Mouse (Mus musculus) lung, adult 18-20 months (tissue): ENCODE measurements around the gene Jup.
A peak's percentile ranks its signal among the peaks of the same experiment; 100 is the strongest.
"Not testable (repeated sequence)": the region's sequence is repeated elsewhere in the genome, so short reads cannot be mapped to it uniquely, and the experiment has no call there.

ENCODE experiments used
- DNase-seq, 2 experiments: peaks; one replicate each; pipeline ENCODE4 v3.0.0; 2022; ENCODE audit warnings: mixed read lengths in 2 of 2

Jup gene

GRCm38 (mm10) chr11:100389931-100390445 lies 7.6 kb downstream of the Jup start:
- DNase-seq = peak; percentile 83 to 90

GRCm38 (mm10) chr11:100388588-100388987 lies 9.0 kb downstream of the Jup start:
- DNase-seq = peak; percentile 84 to 88

GRCm38 (mm10) chr11:100387589-100388375 lies 9.8 kb downstream of the Jup start:
- DNase-seq = peak; percentile 73 to 84

GRCm38 (mm10) chr11:100387111-100387510 lies 10.5 kb downstream of the Jup start:
- DNase-seq = no peak

GRCm38 (mm10) chr11:100386586-100386985 lies 11.0 kb downstream of the Jup start:
- DNase-seq = peak; percentile 80 to 88

- DNase-seq = no peak
Measured at GRCm38 (mm10) chr11:100385016-100385415, 12.5 kb downstream of the Jup start.

- DNase-seq = no peak
Measured at GRCm38 (mm10) chr11:100382682-100383081, 14.9 kb downstream of the Jup start.

- no peak for DNase-seq
Measured at GRCm38 (mm10) chr11:100379311-100379710, 18.3 kb downstream of the Jup start.

- no peak for DNase-seq
Measured at GRCm38 (mm10) chr11:100378446-100378845, 19.1 kb downstream of the Jup start.

- no peak for DNase-seq
Measured at GRCm38 (mm10) chr11:100377989-100378388, 19.6 kb downstream of the Jup start.

- DNase-seq = no peak
Measured at GRCm38 (mm10) chr11:100376746-100377389, 20.7 kb downstream of the Jup start.

GRCm38 (mm10) chr11:100376005-100376404 lies 21.6 kb downstream of the Jup start:
- DNase-seq = no peak

- DNase-seq = no peak
Measured at GRCm38 (mm10) chr11:100375127-100375526, 22.4 kb downstream of the Jup start.

GRCm38 (mm10) chr11:100371981-100372558 lies 25.5 kb downstream of the Jup start:
- no peak for DNase-seq

- no peak for DNase-seq
Measured at GRCm38 (mm10) chr11:100369822-100370221, 27.7 kb downstream of the Jup start.

- DNase-seq = no peak
Measured at GRCm38 (mm10) chr11:100369145-100369544, 28.4 kb downstream of the Jup start.

- peak; percentile 77 to 84 for DNase-seq
Measured at GRCm38 (mm10) chr11:100362979-100363562, 34.5 kb downstream of the Jup start.

GRCm38 (mm10) chr11:100362209-100362978 lies 35.2 kb downstream of the Jup start:
- DNase-seq = peak; percentile 66 to 73

- DNase-seq = not testable (repeated sequence)
Measured at GRCm38 (mm10) chr11:100361059-100361458, 36.5 kb downstream of the Jup start.

- no peak for DNase-seq
Measured at GRCm38 (mm10) chr11:100360175-100360574, 37.4 kb downstream of the Jup start.

- no peak for DNase-seq
Measured at GRCm38 (mm10) chr11:100357408-100357807, 40.2 kb downstream of the Jup start.

GRCm38 (mm10) chr11:100356819-100357211 lies 40.7 kb downstream of the Jup start:
- DNase-seq = no peak
